Mouse (Mus musculus) B cell, adult 2 months (primary cell): ENCODE results near the gene Gm20695.
"Not testable (repeated sequence)": the region's sequence is repeated elsewhere in the genome, so short reads cannot be mapped to it uniquely, and the experiment has no call there.

Source experiments
- DNase-seq, 2 experiments: peaks; one replicate each; pipeline ENCODE4 v3.0.0; 2022

Gm20695 gene

GRCm38 (mm10) chr16:3884201-3885064 is at the start of gene Gm20695, which contains the start of gene Zfp597:
Gene Gm20695, plus strand, starts transcription at chr16:3884648.
Gene Zfp597, minus strand, starts transcription at chr16:3884561.
- DNase-seq: peak; percentile 92 to 93

DNA sequence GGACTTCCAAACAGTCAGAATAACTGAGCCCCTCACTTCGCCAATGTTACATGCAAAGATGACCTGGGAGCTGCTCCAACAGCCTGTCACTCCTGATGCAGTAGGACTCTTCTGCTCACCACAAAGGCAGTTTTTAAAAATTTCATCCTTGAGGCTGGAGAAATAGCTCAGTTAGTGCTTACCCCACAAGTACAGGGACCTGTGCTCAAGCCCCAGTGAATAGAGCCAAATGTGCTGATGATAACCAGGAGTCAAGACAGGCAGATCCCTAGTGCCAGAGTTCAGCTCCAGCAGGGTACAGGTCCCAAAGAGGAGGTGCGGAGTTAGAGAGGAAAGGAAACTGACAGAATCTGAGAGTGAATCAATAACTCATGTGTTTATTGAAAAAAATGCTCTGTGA is 49.0 kb upstream of the Gm20695 start:
- DNase-seq: no peak

DNA sequence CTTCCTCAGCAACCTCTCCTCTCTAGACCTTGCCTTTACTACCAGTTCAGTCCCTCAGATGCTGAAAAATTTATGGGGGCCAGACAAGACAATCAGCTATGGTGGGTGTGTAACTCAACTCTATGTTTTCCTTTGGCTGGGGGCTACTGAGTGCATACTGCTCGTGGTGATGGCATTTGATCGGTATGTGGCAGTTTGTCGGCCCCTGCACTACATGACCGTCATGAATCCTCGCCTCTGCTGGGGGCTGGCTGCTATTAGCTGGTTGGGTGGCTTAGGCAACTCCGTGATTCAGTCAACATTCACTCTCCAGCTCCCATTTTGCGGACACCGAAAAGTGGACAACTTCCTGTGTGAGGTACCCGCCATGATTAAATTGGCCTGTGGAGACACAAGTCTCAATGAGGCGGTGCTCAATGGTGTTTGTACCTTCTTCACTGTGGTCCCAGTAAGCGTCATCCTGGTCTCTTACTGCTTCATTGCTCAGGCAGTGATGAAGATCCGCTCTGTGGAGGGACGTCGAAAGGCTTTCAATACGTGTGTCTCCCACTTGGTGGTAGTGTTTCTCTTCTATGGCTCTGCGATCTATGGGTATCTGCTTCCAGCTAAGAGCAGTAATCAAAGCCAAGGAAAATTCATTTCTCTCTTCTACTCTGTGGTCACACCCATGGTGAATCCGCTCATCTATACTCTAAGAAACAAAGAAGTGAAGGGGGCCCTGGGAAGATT is 45.1 kb upstream of the Gm20695 start:
- peak in 1 of 2 experiments; percentile 17 for DNase-seq

GRCm38 (mm10) chr16:3842989-3843388 is 41.5 kb upstream of the Gm20695 start:
- DNase-seq: no peak

GRCm38 (mm10) chr16:3843796-3844195 is 40.7 kb upstream of the Gm20695 start:
- no peak for DNase-seq

- peak; percentile 89 to 93 for DNase-seq
Measured at GRCm38 (mm10) chr16:3846711-3847518, 37.5 kb upstream of the Gm20695 start, which contains the start of gene Zfp174. Gene Zfp174, plus strand, starts transcription at chr16:3847268.

- DNase-seq: no peak
Measured at GRCm38 (mm10) chr16:3847871-3848270, 36.6 kb upstream of the Gm20695 start.

DNA sequence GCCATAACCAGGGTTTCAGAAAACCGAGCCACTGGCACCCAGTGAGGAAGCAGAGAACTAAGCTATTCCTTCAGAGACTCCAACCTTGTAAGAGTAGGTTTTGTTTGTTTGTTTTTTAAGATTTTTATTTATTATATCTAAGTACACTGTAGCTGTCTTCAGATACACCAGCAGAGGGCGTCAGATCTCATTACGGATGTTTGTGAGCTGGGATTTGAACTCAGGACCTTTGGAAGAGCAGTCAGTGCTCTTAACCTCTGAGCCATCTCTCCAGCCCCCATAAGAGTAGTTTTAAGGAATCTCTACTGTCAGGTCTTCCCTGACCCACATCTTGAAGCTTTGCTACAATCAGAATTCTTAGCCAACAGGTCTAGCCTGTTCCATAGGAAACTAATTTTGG is 36.0 kb upstream of the Gm20695 start:
- DNase-seq: peak in 1 of 2 experiments; percentile 13

DNA sequence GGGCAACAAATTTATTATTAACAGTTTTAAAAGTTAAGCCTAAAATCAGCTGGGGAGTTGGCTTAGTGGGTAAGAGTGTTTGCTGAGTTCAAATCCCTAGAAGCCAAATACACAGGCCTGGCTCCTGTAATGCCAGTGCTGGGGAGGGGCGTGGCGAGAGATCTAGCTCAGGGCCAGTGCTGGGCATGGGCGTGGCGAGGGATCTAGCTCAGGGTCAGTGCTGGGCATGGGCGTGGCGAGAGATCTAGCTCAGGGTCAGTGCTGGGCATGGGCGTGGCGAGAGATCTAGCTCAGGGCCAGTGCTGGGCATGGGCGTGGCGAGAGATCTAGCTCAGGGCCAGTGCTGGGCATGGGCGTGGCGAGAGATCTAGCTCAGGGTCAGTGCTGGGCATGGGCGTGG is 33.1 kb upstream of the Gm20695 start:
- not testable (repeated sequence) for DNase-seq

GRCm38 (mm10) chr16:3852586-3852985 is 31.9 kb upstream of the Gm20695 start:
- no peak for DNase-seq

DNA sequence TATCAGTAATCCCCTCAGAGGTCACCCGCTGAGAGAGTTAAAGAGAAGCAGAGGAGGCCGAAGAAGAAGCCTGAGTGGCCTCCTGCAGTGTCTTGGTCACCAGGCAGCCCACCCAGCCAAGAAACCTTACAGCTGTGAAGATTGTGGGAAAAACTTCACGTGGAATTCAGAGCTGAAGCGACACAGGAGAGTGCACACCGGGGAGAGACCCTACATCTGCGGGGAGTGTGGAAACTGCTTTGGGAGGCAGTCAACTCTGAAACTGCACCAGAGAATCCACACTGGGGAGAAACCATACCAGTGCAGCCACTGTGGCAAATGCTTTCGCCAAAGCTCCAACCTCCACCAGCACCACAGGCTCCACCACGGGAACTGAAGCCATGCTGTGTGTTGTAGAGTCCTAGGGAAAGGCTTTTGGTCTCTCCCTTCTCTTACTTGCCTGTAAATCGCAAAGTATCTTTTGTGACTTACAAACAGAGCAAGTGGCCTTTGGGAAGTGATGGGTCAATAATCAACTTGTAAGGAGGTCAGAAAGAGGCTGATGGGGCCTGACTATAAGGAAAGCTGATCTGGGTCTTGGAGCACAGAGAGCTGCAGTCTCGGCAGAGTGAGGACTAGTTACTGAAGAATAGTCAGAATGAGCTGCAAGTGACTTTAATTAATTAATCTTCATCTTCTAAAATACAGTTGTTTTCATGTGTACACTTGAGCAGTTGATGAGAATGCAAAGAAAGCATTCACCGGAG is 29.8 kb upstream of the Gm20695 start:
- no peak for DNase-seq

GRCm38 (mm10) chr16:3855776-3856175 is 28.7 kb upstream of the Gm20695 start:
- DNase-seq: no peak

GRCm38 (mm10) chr16:3859254-3859653 is 25.2 kb upstream of the Gm20695 start:
- no peak for DNase-seq

DNA sequence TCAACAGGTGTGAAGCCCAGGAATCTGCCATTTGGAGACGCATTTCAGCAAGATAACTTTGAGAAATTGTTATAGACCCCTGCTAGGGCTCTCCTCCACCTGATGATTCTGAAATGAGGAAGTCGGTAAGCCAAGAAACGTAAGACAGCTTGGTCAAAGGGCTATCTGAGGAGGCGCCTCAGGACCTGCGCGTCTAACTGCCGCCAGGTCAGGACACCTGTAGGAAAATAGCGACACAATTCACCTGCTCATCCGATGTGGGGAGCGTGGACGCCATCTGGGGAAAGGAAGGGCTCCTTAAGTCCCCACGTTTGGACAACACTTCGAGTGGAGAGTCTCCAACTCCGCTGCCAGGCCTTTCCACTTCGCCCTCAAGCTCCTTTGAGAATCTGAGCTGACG is 12.6 kb upstream of the Gm20695 start:
- DNase-seq: no peak

GRCm38 (mm10) chr16:3872216-3873047 is 12.0 kb upstream of the Gm20695 start, which contains the start of gene Naa60:
Gene Naa60, plus strand, starts transcription at chr16:3872375.
- DNase-seq: peak; percentile 83 to 84

GRCm38 (mm10) chr16:3876346-3876745 is 8.1 kb upstream of the Gm20695 start:
- no peak for DNase-seq

DNA sequence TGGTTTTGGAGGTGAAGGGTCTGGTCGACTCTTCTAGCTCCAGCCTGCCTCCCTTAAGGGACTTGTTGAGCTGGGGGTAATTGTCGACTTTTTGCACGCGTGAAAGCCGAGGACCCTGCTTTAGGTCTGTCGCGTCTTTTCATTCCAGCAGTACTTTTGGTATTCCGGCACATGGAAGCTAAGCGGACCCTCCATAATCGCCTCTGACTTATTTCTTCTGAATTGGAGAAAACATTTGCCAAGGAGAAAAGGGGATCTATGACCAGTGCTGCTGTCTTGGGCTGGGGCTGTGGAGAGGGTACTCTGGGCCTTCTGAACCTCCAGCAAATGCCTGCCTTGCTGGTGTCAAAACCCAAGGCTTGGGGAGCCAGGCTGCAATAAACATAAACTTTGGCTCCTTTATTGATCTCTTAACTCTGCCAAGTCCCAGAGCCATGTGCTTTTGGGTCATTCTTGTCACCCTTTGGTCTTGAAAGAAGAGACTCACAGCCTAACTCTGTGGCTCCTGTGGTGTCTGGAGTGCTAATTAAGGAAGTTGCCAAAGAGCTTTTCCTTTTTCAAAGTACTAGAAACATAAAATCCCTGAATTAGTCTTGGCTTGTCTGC is 720 bp downstream of the Gm20695 start:
- DNase-seq: no peak

DNA sequence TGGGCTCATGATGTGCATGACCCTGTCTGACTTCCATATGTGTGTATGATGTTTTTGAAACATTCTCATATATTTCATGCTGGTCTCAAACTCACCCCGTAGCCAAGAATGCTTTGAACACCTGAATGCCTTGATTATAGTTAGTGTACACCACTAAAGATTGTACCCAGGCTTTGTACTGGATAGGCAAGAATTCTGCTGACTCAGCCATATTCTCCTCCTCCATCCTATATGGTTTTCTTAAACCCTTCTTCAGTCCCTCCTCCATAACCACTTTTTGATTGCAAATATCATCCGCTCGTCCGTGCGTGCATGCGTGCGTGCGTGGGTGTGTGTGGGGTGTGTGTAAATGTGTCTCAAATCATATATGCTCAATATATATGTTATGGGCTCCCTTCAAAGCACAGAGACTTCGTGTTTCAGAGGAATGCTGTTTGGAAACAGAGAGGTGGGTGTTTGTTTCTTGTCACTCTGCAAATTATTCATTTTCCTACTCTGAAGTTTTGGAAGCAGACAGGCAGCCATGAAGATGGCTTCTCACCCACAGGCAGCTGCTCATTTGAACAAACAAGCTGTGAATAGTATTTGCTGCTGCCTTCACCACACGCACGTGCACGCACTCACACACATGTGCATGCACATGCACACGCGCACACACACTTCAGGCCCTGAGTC is 7.3 kb downstream of the Gm20695 start:
- no peak for DNase-seq

GRCm38 (mm10) chr16:3893739-3894138 is 9.3 kb downstream of the Gm20695 start:
- no peak for DNase-seq

DNA sequence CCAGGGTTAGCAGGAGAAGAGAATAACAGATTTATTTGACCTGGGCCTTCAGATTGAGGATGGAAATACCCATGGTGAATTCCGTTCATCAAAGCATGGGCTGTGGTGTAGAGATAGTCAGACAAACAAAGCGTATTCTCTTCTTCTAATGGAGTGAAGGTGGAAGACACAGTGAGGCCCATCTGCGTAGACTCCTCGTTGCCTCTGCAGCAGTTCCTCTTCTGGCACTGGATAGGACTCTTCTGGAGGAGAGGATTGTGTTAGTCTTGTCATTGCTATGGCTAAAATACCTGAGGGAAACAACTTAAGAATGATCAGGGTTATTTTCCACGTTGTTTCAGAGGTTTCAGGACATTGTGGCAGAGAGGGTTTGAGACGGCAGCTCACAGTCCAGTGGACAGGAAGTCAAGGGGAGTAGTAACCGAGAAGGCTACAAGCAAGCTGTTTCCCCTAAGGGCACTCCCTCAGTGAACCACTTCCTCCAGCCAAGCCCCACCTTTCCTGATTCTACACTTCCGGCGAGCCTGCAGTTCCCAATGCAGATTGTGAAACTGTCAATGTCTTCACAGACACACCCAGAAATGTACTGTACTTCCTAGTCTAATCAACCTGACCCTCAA is 10.8 kb downstream of the Gm20695 start:
- DNase-seq: peak; percentile 63 to 70
